Mouse (Mus musculus): ENCODE results near the gene Btnl4.
"Not testable (repeated sequence)": the region's sequence is repeated elsewhere in the genome, so short reads cannot be mapped to it uniquely, and the experiment has no call there.

Gene Btnl4

DNA sequence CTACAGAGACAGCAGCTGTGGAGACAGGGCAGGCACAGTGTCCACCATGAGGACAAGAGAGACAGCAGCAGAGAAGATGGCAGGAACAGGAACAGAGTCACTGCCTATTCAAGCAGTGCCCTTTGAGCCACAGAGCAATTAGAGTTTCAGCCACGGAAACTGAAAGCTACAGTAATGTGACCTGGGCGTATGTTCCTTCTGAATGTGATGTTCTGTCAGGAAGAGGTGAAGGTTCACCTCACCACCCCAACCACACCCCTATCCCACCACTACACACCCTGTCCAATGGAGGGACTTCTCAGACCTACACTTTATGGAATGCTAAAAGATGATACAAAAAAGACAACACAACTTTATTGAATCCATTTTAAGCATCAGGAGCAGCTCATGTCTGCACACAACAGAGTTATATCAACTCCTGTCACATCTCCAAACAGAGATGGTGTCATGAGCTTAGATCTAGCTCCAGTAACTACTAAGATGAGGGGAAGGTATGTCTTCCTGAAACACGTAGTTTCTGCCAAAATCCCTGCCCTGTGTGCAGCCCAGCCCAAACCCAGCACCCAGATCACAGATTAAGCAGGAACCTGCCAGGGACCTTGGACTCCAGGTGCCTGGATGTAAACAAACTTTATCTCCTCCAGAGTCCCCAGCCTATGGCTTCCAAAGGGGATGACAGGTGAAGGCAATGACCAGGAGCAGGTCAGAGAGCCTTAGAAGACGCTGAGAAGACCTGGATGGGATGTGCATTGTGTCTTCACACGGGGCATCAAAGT, at the start of gene Btnl4:
Gene Btnl4 (minus strand): TSS at position 81 of the 776 bp plus-strand sequence.
- not testable (repeated sequence) for DNase-seq (ENCODE audit: low spot score in 2 of 2)

DNA sequence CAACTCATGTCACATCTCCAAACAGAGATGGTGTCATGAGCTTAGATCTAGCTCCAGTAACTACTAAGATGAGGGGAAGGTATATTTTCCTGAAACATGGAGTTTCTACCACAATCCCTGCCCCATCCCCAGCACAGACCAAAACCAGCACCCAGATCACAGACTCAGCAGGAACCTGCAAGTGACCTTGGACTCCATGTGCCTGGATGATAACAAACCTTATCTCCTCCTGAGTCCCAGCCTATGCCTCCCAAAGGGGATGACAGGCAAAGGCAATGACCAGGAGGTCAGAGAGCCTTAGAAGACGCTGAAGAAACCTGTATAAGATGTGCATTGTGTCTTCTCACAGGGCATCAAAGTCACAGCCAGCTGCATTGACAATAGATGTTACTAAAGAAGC, 41.9 kb upstream of the Btnl4 start:
- no peak for DNase-seq (ENCODE audit: low spot score in 2 of 2)

DNA sequence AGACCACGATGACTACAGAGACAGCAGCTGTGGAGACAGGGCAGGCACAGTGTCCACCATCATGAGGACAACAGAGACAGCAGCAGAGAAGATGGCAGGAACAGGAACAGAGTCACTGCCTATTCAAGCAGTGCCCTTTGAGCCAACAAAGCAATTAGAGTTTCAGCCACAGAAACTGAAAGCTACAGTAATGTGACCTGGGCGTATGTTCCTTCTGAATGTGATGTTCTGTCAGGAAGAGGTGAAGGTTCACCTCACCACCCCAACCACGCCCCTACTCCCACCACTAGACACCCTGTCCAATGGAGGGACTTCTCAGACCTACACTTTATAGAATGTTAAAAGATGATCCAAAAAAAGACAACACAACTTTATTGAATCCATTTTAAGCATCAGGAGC, 41.5 kb upstream of the Btnl4 start:
- not testable (repeated sequence) for DNase-seq (ENCODE audit: low spot score in 2 of 2)

DNA sequence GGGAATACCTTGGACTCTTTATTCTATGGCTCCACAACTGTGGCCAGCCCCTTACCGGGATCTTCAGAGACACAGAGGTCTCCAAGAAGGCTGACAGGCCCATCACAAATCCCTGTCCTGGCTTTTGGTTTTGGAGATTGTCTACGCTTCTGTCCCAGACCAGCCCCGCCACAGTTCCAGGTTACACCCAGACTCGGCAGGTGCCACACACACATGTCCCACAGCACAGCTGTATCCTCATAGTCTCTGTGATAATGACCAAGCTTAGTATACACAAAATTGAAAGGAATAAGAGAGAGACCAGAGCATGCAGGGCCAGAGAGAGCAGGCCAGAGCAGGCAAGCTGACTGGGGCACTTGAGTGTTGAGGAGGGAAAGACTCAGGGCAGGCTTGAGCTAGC, 40.7 kb upstream of the Btnl4 start:
- DNase-seq (ENCODE audit: low spot score in 2 of 2), result no peak

DNA sequence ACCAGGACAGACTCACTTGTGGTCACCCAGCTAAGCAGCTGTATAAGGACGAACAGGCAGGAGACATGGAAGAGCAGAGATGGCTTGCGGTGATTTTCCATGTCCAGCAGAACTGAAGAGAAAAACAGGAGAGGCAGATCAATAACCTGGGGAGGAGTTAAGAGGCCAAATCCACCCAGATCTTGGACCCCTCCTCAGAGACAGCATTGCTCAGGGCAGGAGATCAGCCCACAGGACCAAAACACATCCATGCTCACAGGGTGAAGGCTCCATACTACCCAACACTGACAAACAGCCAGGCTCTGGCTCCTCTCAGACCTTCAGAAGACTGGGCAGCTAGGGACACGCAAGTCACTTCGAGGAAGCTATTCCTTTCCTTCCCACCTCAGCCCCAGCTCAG, 40.1 kb upstream of the Btnl4 start, which contains the start of gene Btnl6:
Gene Btnl6 (minus strand): TSS at position 101 of the 400 bp plus-strand sequence.
- DNase-seq (ENCODE audit: low spot score in 2 of 2), result no peak

DNA sequence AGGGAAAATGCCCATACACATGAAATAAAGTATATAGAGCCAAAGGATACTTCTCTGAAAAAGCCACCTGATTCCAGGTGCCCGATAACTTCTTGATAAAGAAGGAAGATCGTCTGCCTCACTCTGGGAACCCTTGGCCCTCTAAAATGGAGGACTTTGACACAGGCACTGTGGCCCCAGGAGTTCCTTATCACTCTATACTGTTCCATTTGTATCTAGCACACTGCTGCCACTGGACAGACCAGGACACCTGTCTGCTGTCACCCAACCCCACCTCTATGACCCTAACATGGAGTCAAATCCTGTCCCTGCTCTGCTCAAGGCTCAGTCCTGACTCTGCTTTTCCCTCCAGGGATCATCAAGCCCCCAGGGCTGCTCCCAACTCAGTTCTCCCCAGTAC, 39.4 kb upstream of the Btnl4 start:
- no peak for DNase-seq (ENCODE audit: low spot score in 2 of 2)

DNA sequence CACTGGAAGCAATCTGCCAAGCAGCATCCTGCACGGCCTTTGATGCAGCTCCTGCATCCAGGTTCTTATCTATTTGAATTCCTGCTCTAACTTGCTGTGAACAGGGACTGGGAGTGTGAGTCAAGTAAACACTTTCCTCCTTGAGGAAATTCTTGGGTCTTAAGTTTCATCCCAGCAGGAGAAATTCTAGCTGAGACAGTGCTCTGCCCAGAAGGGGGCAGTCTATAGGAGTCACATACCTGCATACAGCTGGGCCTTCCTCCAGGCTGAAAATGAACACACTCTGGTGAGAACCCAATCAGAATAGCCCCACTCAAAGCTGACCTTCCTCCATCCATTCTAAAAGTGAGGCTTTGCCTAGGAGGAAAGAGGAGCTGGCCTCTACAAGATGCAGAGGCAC, 34.6 kb upstream of the Btnl4 start:
- not testable (repeated sequence) for DNase-seq (ENCODE audit: low spot score in 2 of 2)

DNA sequence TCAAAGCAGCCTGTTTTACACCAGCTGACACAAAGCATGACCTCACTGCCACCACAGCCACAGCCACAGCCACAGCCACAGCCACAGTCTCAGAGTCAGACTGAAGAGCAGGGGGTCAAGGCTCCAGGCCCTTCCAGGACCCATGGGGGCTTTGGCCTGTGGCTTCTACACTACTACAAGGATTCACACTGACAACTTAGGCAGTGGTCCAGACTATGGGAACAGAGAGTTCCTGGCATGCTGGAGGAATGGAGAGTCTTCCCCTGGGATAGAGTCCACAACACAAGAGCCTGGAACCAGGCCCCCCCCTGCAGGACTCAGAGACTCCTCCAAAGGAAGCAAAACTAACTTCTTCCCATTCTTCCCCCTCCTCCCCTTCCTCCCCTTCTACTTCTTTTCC, 30.5 kb upstream of the Btnl4 start:
- no peak for DNase-seq (ENCODE audit: low spot score in 2 of 2)

DNA sequence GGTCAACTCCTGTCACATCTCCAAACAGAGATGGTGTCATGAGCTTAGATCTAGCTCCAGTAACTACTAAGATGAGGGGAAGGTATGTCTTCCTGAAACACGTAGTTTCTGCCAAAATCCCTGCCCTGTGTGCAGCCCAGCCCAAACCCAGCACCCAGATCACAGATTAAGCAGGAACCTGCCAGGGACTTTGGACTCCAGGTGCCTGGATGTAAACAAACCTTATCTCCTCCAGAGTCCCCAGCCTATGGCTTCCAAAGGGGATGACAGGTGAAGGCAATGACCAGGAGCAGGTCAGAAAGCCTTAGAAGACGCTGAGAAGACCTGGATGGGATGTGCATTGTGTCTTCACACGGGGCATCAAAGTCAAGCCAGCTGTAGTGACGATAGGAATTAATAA, 20.6 kb upstream of the Btnl4 start:
- DNase-seq (ENCODE audit: low spot score in 2 of 2), result not testable (repeated sequence)

DNA sequence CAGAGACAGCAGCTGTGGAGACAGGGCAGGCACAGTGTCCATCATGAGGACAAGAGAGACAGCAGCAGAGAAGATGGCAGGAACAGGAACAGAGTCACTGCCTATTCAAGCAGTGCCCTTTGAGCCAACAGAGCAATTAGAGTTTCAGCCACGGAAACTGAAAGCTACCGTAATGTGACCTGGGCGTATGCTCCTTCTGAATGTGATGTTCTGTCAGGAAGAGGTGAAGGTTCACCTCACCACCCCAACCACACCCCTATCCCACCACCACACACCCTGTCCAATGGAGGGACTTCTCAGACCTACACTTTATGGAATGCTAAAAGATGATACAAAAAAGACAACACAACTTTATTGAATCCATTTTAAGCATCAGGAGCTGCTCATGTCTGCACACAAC, 20.2 kb upstream of the Btnl4 start:
- not testable (repeated sequence) for DNase-seq (ENCODE audit: low spot score in 2 of 2)

DNA sequence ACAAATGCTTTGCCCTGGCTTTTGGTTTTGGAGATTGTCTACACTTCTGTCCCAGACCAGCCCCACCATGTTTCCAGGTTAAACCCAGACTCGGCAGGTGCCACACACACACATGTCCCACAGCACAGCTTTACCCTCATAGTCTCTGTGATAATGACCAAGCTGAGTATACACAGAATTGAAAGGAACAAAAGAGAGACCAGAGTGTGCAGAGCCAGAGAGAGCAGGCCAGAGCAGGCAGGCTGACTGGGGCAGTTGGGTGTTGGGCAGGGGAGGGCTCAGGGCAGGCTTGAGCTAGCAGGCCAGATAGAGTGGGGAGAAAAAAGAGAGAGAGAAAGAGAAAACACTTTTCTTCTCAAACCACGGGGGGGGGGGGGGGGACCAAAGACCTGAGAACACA, 19.4 kb upstream of the Btnl4 start:
- DNase-seq (ENCODE audit: low spot score in 2 of 2), result no peak

DNA sequence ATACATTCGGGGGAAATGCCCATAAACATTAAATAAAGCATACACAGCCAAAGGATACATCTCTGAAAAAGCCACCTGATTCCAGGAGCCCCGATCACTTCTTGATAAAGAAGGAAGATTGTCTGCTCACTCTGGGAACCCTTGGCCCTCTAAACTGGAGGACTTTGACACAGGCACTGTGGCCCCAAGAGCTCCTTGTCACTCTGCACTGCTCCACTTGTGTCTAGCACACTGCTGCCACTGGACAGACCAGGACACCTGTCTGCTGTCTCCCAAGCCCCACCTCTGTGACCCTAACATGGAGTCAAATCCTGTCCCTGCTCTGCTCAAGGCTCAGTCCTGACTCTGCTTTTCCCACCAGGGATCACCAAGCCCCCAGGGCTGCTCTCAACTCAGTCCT, 18.0 kb upstream of the Btnl4 start:
- DNase-seq (ENCODE audit: low spot score in 2 of 2), result not testable (repeated sequence)

DNA sequence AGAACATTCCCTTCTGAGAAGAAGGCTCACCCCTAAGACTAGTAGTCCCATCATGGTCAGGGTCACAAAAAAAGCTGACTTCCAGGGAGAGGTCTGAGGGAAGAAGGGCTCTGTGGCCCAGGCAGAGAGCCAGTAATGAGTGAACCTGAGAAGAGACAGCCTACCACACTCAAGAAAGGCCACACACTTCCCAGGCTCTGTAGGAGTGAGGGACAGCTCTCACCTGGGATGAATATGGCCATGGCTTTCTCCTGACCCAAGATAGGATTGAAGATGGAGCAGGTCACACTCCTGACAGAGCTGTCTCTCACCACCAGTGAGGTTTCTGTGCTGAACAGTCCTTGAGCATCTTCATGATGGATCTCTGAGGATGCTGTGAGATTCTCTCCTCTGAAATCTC, 15.7 kb upstream of the Btnl4 start:
- no peak for DNase-seq (ENCODE audit: low spot score in 2 of 2)

DNA sequence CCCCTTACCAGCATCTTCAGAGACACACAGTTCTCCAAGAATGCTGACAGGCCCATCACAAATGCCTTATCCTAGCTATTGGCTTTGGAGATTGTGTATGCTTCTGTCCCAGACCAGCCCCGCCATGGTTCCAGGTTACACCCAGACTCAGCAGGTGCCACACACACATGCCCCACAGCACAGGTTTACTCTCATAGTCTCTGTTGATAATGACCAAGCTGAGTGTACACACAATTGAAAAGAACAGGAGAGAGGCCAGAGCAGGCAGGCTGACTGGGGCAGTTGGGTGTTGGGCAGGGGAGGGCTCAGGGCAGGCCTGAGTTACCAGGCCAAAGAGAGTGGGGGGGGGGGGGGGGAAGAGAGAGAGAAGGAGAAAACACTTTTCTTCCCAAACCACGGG, 691 bp downstream of the Btnl4 start:
- no peak for DNase-seq (ENCODE audit: low spot score in 2 of 2)

DNA sequence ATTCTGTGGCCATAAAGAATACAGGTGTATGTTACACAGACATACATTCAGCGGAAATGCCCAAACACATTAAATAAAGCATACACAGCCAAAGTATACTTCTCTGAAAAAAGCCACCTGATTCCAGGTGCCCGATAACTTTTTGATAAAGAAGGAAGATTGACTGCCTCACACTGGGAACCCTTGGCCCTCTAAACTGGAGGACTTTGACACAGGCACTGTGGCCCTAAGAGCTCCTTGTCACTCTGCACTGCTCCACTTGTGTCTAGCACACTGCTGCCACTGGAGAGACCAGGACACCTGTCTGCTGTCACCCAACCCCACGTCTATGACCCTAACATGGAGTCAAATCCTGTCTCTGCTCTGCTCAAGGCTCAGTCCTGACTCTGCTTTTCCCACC, 2.1 kb downstream of the Btnl4 start:
- no peak for DNase-seq (ENCODE audit: low spot score in 2 of 2)

DNA sequence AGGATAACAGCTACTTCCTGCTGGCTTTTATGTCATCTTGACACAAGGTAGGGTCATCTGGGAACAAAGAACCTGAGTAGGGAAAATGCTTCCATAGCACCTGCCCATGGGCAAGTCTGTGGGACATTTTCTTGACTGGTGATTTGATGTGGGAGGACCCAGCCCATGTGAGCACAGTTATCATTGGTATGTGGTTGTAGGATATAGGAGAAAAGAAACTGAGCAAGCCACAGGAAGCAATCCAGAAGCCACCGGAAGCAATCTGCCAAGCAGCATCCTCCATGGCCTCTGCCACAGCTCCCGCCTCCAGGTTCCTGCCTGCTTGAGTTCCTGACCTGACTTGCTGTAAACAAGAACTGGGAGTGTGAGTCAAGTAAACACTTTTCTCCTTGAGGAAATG, 6.6 kb downstream of the Btnl4 start:
- DNase-seq (ENCODE audit: low spot score in 2 of 2), result no peak

DNA sequence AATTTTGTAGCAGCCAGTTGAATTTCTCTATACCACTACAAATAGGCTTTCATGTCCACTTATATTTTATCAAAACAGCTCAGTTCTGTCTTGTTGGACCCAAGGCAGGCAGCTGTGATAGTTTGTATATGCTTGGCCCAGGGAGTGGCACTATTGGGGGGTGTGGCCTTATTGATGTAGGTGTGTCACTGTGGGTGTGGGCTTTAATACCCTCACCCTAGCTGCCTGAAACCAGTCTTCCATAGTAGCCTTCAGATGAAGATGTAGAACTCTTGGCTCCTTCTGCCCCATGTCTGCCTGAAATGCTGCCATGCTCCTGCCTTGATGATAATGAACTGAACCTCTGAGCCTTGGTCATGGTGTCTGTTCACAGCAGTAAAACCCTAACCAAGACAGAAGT, 11.2 kb downstream of the Btnl4 start:
- not testable (repeated sequence) for DNase-seq (ENCODE audit: low spot score in 2 of 2)

DNA sequence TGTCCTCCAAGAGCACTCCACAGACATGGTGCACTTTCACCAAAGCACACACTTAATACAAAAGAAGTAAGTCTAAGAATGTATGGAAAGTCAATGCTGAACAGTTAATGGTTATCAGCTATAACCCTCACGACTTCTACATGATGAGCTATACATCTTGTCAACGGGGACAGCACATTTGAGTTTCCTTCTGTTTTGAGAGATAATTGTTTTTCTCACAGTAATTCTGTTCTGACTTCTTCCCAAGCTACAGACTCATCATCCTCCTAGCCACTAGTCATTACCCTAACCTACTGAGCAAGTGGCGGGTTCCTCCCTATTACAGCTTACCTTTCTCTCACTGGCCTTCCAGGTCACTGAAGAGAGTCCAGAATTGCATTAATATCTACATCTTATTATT, 17.9 kb downstream of the Btnl4 start:
- no peak for DNase-seq (ENCODE audit: low spot score in 2 of 2)

DNA sequence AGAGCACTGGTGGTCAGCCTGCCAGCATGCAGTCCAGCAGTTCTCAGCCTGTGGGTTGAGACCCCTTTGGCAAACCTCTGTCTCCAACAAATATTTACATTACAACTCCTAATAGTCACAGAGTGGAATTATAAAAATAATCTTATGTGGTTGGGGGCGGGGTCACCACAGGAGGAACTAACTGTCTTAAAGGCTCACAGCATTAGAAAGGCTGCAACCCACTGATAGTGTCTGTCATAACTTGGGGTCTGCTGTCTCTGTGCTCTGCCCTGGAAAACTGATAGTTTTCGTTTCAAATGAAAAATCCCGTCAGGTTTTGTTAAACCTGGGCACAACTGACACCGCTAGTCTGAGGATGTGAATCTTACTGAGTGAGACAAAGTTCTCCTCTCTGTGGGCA, 19.4 kb downstream of the Btnl4 start:
- DNase-seq (ENCODE audit: low spot score in 2 of 2), result no peak

DNA sequence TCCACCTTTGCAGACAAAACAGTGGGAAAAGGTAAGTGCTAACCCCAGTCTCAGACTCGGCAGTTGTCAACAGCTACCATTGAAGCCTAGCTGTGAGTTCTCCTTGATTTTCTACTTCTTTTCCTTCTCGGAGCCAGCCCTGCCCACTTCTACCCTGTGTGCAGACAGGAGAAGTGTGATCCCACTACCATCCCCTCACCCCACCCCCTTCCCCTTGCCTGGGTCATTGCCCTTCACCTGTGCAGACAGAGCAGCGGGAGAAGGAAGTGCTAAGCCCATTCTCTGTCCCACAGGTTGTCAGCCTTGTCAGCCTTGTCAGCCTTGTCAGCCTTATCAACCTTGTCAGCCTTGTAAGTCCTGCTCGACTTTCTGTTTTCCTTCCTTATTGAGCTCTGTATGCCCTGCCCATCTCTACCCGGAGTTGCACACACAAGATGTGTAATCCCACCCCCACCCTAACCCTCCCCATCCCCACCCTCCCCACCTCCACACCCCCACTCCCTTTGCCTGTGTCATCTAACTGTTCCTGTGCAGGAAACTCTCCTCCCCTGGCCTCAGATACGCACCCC, 28.6 kb downstream of the Btnl4 start:
- no peak for DNase-seq (ENCODE audit: low spot score in 2 of 2)

DNA sequence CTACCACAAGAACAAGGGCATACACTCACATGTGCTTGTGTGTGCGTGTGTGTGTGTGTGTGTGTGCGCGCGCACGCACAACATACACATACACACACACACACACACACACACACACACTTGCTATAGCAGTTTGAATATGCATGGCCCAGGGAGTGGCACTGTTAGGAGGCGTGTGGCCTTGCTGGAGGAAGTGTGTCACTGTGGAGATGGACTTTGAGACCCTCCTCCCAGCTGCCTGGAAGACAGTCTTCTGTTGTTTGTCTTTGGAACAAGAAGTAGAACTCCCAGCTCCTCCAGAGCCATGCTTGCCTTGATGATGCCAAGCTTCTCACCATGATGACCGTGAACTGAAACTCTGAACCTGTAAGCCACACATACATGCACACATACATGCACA, 35.1 kb downstream of the Btnl4 start:
- DNase-seq (ENCODE audit: low spot score in 2 of 2), result no peak

DNA sequence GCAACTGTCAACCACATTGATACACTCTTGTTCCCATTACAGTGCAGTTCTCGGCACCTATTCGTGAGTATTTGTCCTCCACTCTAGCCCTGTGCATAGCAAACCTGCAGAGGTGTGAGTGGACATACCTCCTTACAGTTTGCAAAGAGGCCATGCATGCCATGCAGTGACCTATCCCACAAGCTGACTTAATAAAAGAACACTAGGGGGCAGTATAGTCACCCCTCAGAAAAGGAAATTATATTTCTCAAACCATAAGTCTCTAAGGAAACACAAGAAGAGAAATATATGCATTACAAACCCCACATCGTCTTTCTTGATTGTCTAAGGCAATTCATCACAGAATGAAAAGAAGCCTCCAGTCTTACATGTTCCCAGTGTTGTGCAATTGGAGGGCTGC, 37.3 kb downstream of the Btnl4 start:
- no peak for DNase-seq (ENCODE audit: low spot score in 2 of 2)

DNA sequence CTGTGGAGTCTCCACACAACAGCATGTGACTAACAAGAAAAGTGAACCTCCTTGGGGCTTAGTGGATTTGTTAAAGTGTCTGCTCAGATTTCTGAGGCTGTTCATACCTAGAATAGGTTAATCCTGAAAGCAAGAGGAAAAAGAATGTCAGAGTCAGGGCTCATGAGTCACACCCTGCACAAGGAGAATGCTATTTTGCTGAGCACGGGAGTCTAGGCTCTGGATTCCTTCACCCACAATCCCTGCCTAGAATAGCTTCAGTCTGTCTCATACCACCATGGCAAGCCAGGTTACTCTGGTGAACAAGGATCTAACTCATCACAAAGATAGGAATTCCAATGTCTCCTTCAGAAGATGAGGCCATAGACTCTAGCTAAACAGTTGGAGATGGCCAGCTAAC, 38.5 kb downstream of the Btnl4 start:
- no peak for DNase-seq (ENCODE audit: low spot score in 2 of 2)

DNA sequence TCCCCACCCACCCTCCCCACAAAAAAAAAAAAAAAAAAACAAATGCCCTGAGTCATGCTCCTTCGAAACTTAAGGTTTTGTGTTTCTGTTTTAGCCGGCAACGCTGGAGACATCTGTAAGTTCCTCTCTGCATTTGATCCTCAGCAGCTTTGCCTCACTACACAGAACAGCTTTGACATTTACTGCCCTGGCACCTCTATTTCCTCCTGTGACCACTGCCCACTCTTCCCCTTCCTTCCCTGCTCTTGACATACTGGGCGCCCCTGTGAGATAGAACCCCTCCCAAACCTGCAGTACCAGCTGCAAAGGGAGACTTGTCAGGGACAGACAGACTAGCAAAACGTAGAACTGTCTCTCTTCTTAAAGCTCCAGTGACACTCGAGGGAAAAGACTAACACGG, 39.5 kb downstream of the Btnl4 start:
- no peak for DNase-seq (ENCODE audit: low spot score in 2 of 2)
